Mouse (Mus musculus): ENCODE measurements around the gene Gm36210. TPM values are rescaled to one million over a fixed set of nuclear protein-coding genes. Genes with fewer than 3 reads are reported as not detected.

Gene Gm36210
- polyA plus RNA-seq, 1 experiment from 2014 or later, result not detected

Other genes starting within 250 kb of the Gm36210 start
- gene Ppp6r1, start 247.5 kb downstream of the Gm36210 start, polyA plus RNA-seq (2016; fragmentation: Nextera tagmentation; extraction: Ambion mirVana), result 10.6 and 11.4 TPM in 2 replicates
- gene Hspbp1, start 221.4 kb downstream of the Gm36210 start, polyA plus RNA-seq (2016; fragmentation: Nextera tagmentation; extraction: Ambion mirVana), result 123 and 130 TPM in 2 replicates
- 1.3 TPM in 2 replicates for gene Brsk1, start 215.9 kb downstream of the Gm36210 start, polyA plus RNA-seq (2016; fragmentation: Nextera tagmentation; extraction: Ambion mirVana)
- gene Tmem150b, start 181.3 kb downstream of the Gm36210 start, polyA plus RNA-seq (2016; fragmentation: Nextera tagmentation; extraction: Ambion mirVana), result 0.13 TPM in 1 of 2 replicates, not detected in the other
- gene Kmt5c, start 166.4 kb downstream of the Gm36210 start, polyA plus RNA-seq (2016; fragmentation: Nextera tagmentation; extraction: Ambion mirVana), result 88.9 and 100 TPM in 2 replicates
- gene Cox6b2, start 153.4 kb downstream of the Gm36210 start, polyA plus RNA-seq (2016; fragmentation: Nextera tagmentation; extraction: Ambion mirVana), result 36.7 and 51.5 TPM in 2 replicates
- not detected in 2 replicates for gene Fam71e2, start 135.2 kb downstream of the Gm36210 start, polyA plus RNA-seq (2016; fragmentation: Nextera tagmentation; extraction: Ambion mirVana)
- gene Il11, start 123.7 kb downstream of the Gm36210 start, polyA plus RNA-seq (2016; fragmentation: Nextera tagmentation; extraction: Ambion mirVana), result 0.09 TPM in 1 of 2 replicates, not detected in the other
- not detected in 2 replicates for gene Tmem190, start 123.6 kb downstream of the Gm36210 start, polyA plus RNA-seq (2016; fragmentation: Nextera tagmentation; extraction: Ambion mirVana)
- 4.8 and 5.8 TPM in 2 replicates for gene Tmem238, start 116.9 kb downstream of the Gm36210 start, polyA plus RNA-seq (2016; fragmentation: Nextera tagmentation; extraction: Ambion mirVana)
- gene Rpl28, start 113.6 kb downstream of the Gm36210 start, polyA plus RNA-seq (2016; fragmentation: Nextera tagmentation; extraction: Ambion mirVana), result 396 and 427 TPM in 2 replicates
- 500 and 550 TPM in 2 replicates for gene Ube2s, start 93.9 kb downstream of the Gm36210 start, polyA plus RNA-seq (2016; fragmentation: Nextera tagmentation; extraction: Ambion mirVana)
- 0.16 and 0.18 TPM in 2 replicates for gene Shisa7, start 61.8 kb downstream of the Gm36210 start, polyA plus RNA-seq (2016; fragmentation: Nextera tagmentation; extraction: Ambion mirVana)
- 2.6 and 3.1 TPM in 2 replicates for gene Isoc2b, start 36.3 kb downstream of the Gm36210 start, polyA plus RNA-seq (2016; fragmentation: Nextera tagmentation; extraction: Ambion mirVana)
- gene Isoc2a, start 29.4 kb downstream of the Gm36210 start, polyA plus RNA-seq (2016; fragmentation: Nextera tagmentation; extraction: Ambion mirVana), result 0.46 and 0.64 TPM in 2 replicates
- 4.2 and 5.1 TPM in 2 replicates for gene Zfp628, start 8.7 kb upstream of the Gm36210 start, polyA plus RNA-seq (2016; fragmentation: Nextera tagmentation; extraction: Ambion mirVana)
- gene Nat14, start 15.5 kb upstream of the Gm36210 start, polyA plus RNA-seq (2016; fragmentation: Nextera tagmentation; extraction: Ambion mirVana), result 2.8 and 4.9 TPM in 2 replicates
- 0.95 and 2.0 TPM in 2 replicates for gene Ssc5d, start 19.3 kb upstream of the Gm36210 start, polyA plus RNA-seq (2016; fragmentation: Nextera tagmentation; extraction: Ambion mirVana)
- 0.10 and 0.18 TPM in 2 replicates for gene Sbk2, start 57.9 kb upstream of the Gm36210 start, polyA plus RNA-seq (2016; fragmentation: Nextera tagmentation; extraction: Ambion mirVana)
- gene Sbk3, start 64.7 kb upstream of the Gm36210 start, polyA plus RNA-seq (2016; fragmentation: Nextera tagmentation; extraction: Ambion mirVana), result not detected in 2 replicates
- gene Zfp579, start 89.6 kb upstream of the Gm36210 start, polyA plus RNA-seq (2016; fragmentation: Nextera tagmentation; extraction: Ambion mirVana), result 21.9 and 28.3 TPM in 2 replicates
- 8.2 and 9.0 TPM in 2 replicates for gene Zfp524, start 107.9 kb upstream of the Gm36210 start, polyA plus RNA-seq (2016; fragmentation: Nextera tagmentation; extraction: Ambion mirVana)
- gene Fiz1, start 108.2 kb upstream of the Gm36210 start, polyA plus RNA-seq (2016; fragmentation: Nextera tagmentation; extraction: Ambion mirVana), result 64.8 and 68.3 TPM in 2 replicates
- 2.0 TPM in 1 of 2 replicates, not detected in the other for gene Gm44973, start 109.0 kb upstream of the Gm36210 start, polyA plus RNA-seq (2016; fragmentation: Nextera tagmentation; extraction: Ambion mirVana)
- 7.5 and 7.7 TPM in 2 replicates for gene Zfp865, start 113.9 kb upstream of the Gm36210 start, polyA plus RNA-seq (2016; fragmentation: Nextera tagmentation; extraction: Ambion mirVana)
- gene Ccdc106, start 114.0 kb upstream of the Gm36210 start, polyA plus RNA-seq (2016; fragmentation: Nextera tagmentation; extraction: Ambion mirVana), result 5.5 and 9.0 TPM in 2 replicates
- gene 4632433K11Rik, start 127.6 kb upstream of the Gm36210 start, polyA plus RNA-seq (2016; fragmentation: Nextera tagmentation; extraction: Ambion mirVana), result not detected in 2 replicates
- gene Zfp784, start 131.9 kb upstream of the Gm36210 start, polyA plus RNA-seq (2016; fragmentation: Nextera tagmentation; extraction: Ambion mirVana), result 2.5 and 4.0 TPM in 2 replicates
- gene Zfp580, start 145.0 kb upstream of the Gm36210 start, polyA plus RNA-seq (2016; fragmentation: Nextera tagmentation; extraction: Ambion mirVana), result 30.1 and 34.3 TPM in 2 replicates
- gene U2af2, start 155.6 kb upstream of the Gm36210 start, polyA plus RNA-seq (2016; fragmentation: Nextera tagmentation; extraction: Ambion mirVana), result 202 and 203 TPM in 2 replicates
- 64.5 and 69.1 TPM in 2 replicates for gene Epn1, start 173.7 kb upstream of the Gm36210 start, polyA plus RNA-seq (2016; fragmentation: Nextera tagmentation; extraction: Ambion mirVana)
- not detected in 2 replicates for gene Rfpl4, start 210.4 kb upstream of the Gm36210 start, polyA plus RNA-seq (2016; fragmentation: Nextera tagmentation; extraction: Ambion mirVana)
- gene Rasl2-9, start 219.4 kb upstream of the Gm36210 start, polyA plus RNA-seq (2016; fragmentation: Nextera tagmentation; extraction: Ambion mirVana), result 0.20 and 0.53 TPM in 2 replicates
- gene Vmn1r55, start 243.2 kb upstream of the Gm36210 start, polyA plus RNA-seq (2016; fragmentation: Nextera tagmentation; extraction: Ambion mirVana), result 0.05 TPM in 1 of 2 replicates, not detected in the other